Mouse (Mus musculus) left cerebral cortex, postnatal 36 days (tissue): ENCODE measurements around the gene Irx4. TPM values are rescaled to one million over a fixed set of nuclear protein-coding genes. Genes with fewer than 3 reads are reported as not detected.

Experiments
- DNase-seq, 2 experiments: peaks; one replicate each; pipeline ENCODE4 v3.0.0; 2021 to 2022; ENCODE audit warnings: low spot score in 2 of 2, mixed read lengths in 1 of 2
- intact Hi-C: fragments of 180-260 bp; cut with DNase I; formaldehyde crosslinking; loops from one replicate; pipeline ENCODE4 v1.15.1; 2025
- total RNA-seq, 2 experiments: library from RNA; stranded (reverse); gene quantifications; 2 replicates each; pipeline ENCODE4 v1.2.3; 2021

Gene Irx4
- total RNA-seq, 2 experiments from 2014 or later, result not detected

DNA sequence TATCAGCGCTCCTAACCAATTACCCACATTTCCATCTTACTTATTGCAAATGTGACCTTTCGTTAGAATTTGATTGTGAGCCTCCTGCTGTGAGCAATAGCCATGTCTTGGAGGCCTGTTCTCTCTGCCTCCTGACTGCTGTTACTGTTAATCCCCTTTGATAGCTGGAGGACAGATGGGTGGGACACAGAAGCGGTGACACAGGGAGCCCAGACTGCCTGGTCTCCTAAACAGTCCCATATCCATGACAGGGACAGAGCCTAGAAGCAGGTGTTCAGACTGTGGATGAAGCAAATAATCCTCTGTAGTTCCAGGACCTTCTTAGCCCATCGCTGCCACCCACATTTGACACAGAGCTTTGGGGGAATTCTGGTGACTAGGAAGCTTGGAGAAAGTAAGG lies 46.2 kb downstream of the Irx4 start:
- DNase-seq, result no peak
- intact Hi-C loops, result loop anchor here (10.0 kb wide), 1 partner anchor 142 kb away; no protein-coding TSS in a partner anchor

- intact Hi-C loops, result no loop called here
- DNase-seq, result no peak
These were observed 50.1 kb downstream of the Irx4 start for GRCm38 (mm10) chr13:73310183-73310929.

Other genes starting within 250 kb of the Irx4 start
- 10 to 100 TPM; 37.3 to 44.9 TPM for gene Mrpl36, start 68.0 kb downstream of the Irx4 start, total RNA-seq
- 100 to 1,000 TPM; 184 to 196 TPM for gene Ndufs6, start 68.1 kb downstream of the Irx4 start, total RNA-seq
- gene Lpcat1, start 206.7 kb downstream of the Irx4 start, total RNA-seq, result 10 to 100 TPM; 45.9 to 48.9 TPM